Mouse (Mus musculus) ovary, postnatal 14 days (tissue): ENCODE measurements around the gene Zfhx3.
A peak's percentile ranks its signal among the peaks of the same experiment; 100 is the strongest.

Experiments used
- DNase-seq: peaks from one replicate; pipeline ENCODE4 v3.0.0; 2022; ENCODE audit warnings: low spot score

Zfhx3 gene

DNA sequence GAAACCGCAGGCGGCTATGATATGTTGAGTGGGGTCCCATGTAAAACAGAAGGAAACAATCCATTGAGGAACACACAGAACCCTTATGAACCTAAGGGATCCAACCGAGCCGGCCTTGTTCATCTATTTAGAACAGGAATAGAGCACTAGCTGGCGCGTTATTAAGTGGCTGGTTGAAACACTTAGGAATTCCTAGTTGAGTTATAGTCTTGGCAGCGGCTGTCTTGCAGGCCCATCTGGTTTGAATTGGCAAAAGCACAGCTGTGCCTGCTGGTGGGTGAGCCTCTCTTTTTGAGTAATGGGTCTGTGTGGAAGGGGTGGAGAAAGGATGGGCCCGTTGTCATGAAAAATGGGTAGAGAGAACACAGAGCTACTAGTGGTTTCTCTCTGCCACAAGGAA lies 610.1 kb downstream of the Zfhx3 start:
- DNase-seq: no peak

DNA sequence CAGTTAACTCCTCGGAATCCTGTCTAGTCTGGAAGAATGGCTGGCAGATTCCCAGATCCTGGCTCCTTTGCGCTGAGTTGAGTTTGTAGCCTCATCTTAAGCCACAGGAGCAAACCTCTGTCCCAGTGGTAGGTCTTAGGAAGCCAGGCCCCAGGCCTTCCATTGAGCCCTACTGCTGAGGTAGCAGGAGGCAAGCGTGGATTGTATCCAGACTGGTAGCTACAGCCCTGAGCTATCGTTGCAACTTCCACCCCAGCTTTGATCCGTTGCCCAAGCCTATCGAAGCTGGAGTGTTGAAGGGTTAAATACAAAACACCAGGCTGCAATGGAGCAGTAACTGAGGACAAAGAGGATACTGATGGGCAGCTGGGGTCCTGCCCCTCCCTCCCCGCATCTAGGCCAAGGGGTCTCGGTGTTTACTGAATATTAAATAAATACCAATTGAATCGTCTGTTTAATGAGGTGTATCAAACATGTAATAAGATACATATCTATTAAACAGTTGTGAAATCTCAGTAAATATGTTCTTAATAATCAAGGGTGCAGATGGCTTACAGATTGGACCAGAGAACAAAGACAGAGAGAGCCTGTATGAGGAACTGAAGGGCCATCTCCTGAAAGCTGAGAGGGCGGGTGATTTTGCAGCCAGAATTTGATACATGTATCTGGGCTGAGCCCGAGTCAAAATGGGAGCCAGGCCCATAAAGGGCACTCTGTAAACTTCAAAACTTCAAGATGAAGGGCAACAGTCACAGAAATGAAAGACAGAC lies 611.5 kb downstream of the Zfhx3 start:
- DNase-seq: no peak

DNA sequence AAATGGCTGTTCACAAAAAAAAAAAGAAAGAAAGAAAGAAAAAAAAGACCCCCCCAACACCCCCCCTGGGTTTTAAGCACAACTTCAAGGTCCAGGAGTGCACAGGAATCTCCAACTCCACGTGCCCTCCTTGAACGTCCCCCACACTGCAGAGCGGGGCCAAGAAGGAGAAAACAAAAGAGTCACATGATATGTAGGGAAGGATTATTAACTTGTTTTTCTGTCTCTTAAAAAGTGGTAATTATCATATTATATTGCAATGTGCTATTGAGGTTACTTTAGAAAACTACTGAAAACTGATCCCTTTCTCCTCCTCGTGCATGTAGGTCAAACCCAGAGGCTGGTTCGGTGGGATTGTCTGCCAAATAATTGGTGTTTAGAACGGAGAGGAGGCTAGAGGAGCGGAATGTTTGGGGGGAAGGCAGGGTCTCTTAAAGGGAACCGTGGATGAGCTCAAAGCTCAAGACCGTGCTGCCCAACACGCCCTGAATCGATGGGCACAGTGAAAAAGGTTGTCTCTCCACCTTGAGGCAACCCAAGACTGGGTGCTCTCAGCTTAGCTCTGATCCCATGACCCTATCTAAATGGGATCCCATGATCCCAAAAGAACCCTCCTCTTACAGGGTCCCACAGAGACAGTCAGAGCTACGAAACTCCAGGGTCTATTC lies 612.3 kb downstream of the Zfhx3 start:
- no peak for DNase-seq

DNA sequence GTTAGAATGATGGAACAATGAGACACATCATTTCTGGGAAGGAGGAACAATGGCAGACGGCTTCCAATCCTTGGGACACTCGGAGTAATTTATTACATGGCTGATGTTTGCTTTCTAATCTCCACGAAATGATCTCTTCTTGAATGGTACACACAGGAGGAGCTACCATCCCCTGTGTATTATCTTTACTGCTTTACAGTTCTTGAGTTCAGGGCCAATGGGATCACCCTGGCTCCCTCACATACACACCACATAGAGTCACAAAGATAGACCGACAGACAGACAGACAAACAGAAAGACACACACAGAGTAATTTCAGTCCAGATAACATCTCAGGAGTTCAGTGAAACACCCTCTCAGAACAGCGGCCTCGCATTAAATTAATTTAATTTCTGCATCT lies 621.0 kb downstream of the Zfhx3 start:
- DNase-seq: no peak

DNA sequence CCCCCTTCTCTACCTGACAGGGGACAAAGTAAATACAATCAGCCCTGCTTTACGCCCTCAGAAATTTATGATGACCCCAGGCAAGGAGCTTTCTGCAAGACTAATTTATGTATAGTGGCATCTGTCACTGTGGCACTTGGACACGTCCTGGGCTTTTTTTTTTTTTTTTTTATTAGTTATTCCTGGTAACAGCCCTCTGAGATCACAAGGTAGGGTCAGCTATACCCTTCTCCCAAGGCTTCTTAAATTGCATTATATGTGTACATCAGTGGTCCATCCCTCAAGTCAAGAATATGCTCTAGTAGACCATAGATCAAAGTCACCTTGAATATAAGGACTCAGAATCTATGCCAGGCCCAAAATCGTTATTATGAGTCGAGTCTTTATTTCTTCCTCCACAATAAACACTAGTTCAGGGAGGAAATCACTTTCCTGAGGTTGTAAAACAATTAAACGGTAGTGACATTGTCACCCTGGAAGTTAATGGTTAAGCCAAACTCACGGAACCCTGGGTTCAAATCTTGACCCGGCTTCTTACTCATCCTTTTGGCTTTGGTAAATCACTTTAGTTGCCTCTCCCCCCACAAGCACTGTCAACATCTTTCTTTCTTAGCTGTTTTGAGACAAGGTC lies 621.6 kb downstream of the Zfhx3 start:
- no peak for DNase-seq

DNA sequence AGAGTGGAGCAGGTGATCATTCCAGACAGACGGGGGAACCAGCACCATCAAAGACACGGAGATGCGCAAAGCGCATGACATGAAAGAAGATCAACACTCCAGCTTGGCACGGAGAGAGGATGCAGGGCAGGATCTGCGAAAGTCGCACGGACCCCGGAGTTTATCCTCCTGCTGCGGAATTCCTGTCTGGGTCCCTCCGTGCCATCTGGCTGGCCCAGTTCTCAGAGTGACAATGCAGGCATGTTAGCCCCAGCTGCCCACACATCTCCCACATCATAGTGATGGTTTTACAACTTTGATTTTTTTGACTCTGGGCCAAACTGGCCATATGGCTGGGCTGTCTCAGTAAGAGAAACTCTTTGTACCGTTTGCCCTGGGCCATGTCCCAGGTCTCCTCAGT lies 623.6 kb downstream of the Zfhx3 start:
- no peak for DNase-seq

DNA sequence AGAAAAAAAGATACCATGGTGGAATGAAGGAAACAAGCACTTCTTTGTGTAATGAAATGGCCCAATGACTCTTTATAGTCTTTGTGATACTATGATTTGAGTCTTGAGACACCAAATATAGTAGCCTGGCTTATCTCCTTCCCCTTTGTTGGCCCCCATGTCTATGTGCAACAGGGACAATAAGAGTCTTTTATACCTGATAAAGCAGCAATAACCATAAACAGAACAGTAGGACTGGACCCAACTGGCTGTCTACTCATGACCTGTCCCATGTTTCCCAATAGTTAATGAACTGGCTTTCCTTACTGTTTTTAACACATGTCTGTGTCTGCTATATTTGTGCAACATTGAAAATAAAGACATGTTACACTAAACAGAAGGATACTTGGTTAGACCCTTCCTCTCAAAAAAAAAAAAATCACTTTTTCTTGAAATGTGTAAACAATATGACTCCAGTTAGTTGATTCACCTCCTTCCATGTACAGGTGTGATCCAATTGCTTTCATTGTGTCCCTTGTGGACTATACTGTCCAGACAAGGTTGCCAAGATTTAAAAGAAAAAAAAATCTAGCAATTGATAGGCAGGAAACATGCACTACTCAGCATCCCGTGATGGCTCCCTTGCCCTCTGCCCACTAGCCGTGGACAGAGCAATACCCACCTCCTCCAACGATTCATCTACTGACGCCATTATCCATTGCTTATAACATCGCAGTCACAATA lies 631.0 kb downstream of the Zfhx3 start:
- DNase-seq: no peak

DNA sequence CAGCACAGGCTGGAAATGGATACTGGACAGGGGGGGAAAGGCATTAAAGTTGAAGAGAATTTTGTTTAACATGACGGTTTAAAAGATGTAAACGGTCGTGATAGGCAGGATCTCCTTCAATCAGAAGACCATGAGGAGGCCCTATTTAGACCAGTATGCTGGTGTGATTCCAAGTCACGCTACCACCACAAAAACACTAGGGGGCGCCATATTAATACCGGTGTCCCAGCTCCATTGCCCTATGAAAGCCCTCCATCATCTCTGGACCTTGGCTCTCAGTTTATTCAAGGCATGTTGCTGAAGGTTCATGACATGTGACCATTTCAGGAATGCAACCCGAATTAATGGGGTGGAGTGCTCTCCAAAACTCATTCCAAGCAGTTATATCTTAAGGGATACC lies 631.7 kb downstream of the Zfhx3 start:
- DNase-seq: peak; percentile 51

DNA sequence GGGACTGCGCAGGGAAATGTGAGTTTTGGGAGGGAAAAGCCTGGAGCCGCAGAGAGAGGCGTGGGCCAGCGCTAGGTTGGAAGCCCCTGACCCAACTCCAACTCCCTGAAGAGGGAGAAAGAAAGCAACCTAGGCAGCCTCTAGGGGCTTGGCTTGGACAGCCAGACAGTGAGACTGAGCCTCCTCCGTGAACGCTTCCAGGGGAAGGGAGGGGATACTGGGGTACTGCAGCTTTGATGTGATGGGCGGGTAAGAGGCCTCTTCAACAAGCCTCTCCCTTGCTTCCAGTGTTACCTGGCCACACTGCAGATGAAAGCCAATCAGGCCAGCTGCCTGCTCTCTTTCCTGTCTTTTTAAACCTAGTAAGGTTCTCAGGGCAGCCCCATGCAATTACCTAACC lies 635.1 kb downstream of the Zfhx3 start:
- DNase-seq: no peak

DNA sequence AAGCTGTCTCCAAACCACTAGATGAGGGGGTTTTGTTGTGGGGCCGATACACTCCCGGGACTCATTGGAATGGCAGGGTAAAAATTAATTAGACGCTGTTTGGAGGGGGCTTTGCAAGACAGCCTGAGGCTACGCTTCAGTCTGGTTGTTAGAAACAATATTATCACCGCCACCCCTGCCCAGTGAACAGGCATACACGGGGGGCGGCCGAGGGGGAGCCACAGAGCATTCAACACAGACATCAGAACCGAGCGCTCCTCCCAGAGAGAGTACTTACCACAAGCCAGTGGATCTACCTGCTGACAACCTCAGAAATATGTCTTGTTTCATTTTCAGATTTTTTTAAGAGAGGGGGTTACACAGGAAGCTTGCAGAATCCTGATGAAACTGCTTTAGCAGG lies 635.9 kb downstream of the Zfhx3 start:
- no peak for DNase-seq

DNA sequence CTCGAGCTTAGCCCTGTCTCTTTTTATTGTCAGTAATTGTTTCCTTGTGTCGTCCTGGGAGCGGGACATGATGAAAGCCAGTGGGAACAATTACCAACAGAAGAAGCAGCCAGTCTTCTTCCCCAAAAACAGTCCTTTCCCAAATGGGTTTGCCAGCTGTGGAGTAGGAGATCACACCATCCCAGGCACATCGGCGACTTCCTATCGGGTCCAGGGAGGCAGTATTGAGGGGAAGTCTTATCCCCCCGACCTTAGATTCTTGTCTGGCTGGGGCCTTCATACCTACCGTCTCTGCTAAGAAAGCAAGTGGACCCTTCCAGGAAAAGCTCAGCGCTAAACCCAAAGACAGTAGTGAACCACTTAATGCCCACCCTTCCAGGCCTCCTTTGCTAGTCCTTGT lies 637.4 kb downstream of the Zfhx3 start:
- no peak for DNase-seq

DNA sequence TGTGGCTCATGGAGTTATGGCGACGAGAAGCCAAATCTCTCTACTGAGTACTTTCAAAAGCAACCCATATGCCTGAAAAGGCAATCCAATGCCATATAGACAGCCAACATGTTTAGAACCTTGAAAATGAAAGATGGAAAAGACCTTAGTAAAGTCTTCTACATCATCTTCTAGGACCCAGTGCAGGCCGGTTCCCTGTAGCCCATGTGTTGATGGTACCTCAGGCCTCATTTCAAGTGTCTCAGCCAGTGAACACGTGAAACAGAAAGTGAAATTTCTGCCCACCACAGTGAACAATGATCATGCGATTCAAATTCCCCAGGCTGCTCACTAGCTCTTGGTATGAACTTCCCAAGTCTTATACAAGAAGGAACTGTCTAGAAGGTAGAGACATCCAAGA lies 637.9 kb downstream of the Zfhx3 start:
- no peak for DNase-seq

DNA sequence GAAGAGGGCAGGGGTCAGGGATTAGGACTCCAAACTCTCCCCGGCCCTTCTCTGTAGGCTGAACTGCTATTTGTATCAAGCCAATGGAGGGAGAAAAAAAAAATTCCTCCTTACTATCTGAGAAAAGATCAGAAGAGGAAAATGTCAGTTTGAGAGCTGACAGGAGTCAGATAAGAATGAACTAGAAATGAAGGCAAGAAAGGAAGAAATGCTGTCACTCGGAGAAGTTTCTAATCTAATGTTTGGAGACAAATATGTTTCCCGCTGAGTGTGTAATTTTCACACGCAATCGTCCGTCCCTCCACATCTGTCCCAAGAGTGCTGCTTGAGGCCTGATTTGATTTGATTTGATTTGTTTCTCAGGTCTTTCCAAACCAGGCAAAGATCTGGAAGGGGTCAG lies 639.1 kb downstream of the Zfhx3 start:
- no peak for DNase-seq

DNA sequence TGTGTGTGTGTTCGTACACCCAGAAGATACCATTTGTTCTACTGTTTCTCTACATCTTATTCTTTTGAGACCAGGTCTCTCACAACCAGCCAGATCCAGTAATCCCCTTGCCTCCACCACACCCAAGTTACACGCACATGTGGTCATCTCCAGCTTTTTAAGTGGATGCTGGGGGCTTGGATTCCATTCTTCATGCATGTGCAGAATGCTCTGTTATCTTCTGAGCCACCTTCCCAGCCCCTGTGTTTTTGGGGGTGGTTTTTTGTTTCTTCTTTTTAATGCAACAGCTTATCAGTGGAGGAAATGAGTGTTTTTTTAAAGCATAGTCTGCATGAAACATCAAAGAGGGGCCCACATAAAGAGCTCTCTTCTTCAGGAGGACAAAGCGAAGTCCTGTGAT lies 639.8 kb downstream of the Zfhx3 start:
- DNase-seq: no peak

DNA sequence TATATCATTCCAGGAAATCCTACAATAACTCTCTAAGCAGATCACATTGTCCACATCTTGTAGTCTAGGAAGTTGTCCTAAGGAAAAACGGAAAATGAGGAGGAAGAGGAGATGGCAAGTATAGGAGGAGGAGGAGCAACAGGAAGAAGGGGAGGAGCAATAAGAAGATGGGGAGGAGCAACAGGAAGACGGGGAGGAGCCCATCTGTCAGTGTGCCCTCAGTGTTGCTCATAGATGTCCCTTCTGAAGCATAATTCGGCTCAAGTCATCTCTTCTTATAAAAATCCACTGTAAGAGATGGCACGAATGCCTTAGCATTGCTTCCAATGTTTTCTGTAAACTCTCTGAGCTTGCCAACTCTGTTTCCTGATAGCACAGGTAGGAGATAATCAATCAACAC lies 640.8 kb downstream of the Zfhx3 start:
- DNase-seq: no peak

DNA sequence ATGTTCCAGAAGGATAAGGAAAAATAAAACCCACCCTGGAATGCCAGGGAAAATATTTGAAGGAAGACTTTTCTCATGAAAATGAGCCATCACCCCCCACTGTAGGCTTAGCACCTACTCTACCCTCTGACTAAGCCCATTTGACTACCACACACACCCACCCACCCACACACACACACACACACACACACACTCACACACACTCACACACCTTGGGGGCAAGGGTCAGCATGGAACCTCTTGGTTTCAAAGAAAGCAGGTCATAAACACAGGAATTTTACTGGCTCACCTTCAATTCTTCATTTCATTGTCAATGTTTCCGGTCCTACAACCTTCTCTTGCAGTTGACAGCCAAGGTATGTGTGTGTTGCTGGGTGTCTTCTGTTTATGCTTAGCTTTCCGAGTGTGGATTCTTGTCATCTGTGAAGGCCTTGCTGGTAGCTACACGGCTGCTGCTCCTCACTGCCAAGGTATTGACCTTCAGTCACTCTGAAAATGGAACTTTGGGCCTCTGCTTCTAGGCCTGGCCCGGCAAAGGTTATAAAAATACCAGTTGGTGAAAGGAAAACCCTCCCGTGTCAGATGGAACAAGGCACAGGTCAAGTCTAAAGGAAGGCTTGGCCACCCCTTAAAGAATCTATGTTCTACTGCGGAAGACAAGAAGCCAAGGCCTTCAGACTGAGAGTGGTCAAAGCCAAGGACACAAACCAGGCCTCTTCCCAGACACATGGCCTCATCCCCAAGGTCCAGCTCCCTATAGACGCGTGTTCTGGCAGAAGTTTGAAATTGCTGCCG lies 641.6 kb downstream of the Zfhx3 start:
- DNase-seq: no peak

DNA sequence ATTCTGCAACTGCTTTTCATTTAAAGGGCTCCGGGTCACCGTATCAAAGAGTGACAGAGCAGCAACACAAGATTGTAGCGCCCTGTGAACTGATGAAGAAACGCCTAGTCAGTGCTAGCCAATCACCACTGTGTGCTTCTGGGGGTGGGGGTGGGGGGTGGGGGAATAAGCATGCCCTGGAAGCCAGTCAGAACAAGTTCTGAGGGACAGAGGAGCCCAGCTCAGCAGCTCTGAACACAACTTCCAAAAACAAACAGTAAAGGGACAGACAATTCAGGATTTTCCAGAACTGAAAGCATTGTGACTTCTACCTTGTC lies 642.2 kb downstream of the Zfhx3 start:
- no peak for DNase-seq

DNA sequence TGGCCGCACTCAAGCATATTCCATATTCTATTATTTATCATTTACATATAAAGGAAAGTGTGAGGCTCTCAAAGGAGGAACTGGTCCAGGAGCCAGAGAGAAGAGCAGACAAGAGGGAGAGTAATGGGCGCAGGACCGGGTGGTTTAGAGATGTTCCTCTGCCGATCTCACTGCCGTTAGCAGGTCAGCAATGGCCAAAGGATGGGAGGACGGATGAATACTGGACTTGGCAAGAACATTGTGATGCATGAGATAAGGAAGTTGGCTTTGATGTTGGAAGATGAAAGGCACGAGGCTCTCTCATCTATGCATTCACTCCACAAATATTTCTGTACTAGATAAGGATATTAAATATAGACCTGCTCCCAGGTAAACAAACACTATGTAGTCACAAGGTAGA lies 648.6 kb downstream of the Zfhx3 start:
- DNase-seq: no peak

DNA sequence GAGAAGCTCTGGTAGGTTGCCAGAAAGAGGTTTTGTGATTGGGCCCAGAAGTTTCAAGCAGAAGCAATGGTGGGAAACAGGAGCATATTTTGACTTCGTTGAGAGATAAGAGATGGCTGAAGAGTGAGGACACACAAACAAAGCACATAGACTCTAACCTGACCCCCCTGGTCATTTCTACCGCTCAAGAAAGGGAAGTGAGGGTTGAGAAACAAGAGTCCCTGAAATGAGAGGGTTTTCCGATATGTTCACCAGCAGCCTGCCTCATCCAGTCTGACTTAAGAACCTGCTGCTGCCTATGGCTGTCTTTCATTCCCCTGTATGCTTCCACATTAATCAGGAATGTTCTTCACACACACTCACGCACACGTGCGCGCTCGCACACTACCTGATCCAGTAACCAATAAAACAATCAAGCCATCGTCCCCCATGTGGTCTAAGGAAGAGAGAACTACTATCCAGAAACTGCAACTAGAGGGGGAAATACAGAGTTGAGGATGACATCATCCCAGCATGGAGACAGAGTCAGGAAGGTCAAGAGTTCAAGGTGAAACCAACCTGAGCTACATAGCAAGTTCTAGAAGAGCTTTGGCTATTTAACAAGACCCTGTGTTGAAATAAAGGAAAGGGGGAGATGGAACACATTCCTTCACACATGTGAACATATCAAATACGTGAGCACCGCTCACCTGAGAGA lies 649.7 kb downstream of the Zfhx3 start:
- DNase-seq: no peak

DNA sequence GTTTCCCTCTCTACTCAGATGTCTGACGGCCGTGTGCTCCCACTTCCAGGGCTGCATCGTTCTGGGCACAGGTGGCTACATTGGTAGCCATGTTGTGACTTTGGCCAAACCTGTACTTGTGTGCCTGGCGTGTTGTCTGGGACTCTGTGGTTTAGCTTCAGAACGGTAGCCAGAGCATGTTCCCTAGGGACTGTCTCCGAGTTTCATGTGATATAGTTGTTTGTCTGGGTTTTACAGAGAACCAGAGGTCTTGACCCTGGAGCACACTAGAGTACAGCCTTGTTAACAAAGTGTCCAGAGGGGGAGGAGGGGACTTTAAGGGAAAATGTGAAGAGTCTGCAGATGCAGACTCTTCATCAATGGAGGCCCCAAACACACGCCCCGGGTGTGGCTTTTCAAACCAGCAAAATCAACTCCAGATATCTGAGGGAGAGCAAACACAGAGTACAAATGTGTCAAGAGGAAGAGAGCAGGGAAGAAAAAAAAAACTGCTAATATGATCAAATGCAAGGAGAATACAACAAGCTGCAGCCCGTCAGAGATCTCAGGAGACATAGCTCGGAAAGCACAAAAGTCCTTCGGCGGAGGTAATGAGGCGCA lies 650.6 kb downstream of the Zfhx3 start:
- no peak for DNase-seq

DNA sequence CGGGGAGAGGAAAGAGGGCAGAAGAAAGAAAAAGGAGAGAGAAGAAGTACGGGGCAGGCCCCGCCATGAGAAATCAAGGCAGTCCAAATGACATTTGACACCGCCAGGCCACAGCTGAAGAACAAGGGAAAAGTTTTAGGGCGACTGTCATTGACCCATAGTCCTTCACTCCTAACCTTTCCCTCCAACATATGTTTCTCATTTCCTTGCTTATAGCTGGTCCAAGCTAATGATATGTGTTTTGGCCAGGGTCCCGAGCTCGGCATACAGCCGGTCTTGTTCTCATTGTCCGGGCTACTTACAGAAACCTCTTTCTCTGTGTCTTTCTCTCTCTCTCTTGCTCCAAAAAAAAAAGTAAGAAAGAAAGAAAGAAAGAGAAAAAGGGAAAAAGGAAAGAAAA lies 651.4 kb downstream of the Zfhx3 start:
- no peak for DNase-seq
